In genomic region chr4:94073178-94073870, GRCm38 (mm10) we compare ENCODE assay signal across 20 mouse cellular contexts.
DNase-seq lines count a peak whose midpoint lies in the region; ATAC-seq and TF ChIP-seq lines count a peak whose summit lies in the region.
"Had no signal": no experiment of that assay in that cellular context is flagged by ENCODE, and none has a peak within 500 bp of the region (broad histone marks: within the 10 kb centered on the region; RNA-seq: fewer than 3 reads in every experiment).

No protein-coding gene starts in this region.

- H3K36me3 ChIP-seq in midbrain, embryonic 12.5 days = no peaks in the 10 kb centered on the region
- H3K36me3 ChIP-seq in midbrain, embryonic 10.5 days = no peaks in the 10 kb centered on the region
- no peaks in the 10 kb centered on the region for H3K36me3 ChIP-seq in forebrain, embryonic 14.5 days (ENCODE audit: control insufficient read depth, insufficient read depth, low read length)
- no peaks in the 10 kb centered on the region for H3K36me3 ChIP-seq in midbrain, embryonic 15.5 days (replicated peaks)
- H3K36me3 ChIP-seq: embryonic facial prominence, embryonic 13.5 days; heart, embryonic 12.5 days; hindbrain, embryonic 10.5 days; intestine, embryonic 15.5 days had no signal

- no peak overlapping the region for H3K4me2 ChIP-seq in midbrain, embryonic 12.5 days (replicated peaks)
- H3K4me2 ChIP-seq in forebrain, embryonic 14.5 days (ENCODE audit: low read length) = peak overlapping the region; percentile 12; the same call in 1 of the 2 replicates
- no peak overlapping the region for H3K4me2 ChIP-seq in midbrain, embryonic 15.5 days
- H3K4me2 ChIP-seq: embryonic facial prominence, embryonic 13.5 days; heart, embryonic 12.5 days; hindbrain, embryonic 14.5 days; intestine, embryonic 15.5 days had no signal

- TF ChIP-seq POLR2A in brain, embryonic 14.5 days (IDR thresholded peaks at IDR 0.05; ENCODE audit: borderline replicate concordance, extremely low read depth, insufficient read depth, insufficient read length, poor library complexity, severe bottlenecking) = no peak

- no peak for DNase-seq in midbrain, embryonic 10.5 days (ENCODE audit: low spot score)
- peak; percentile 74 for DNase-seq in brain, embryonic 14.5 days (ENCODE audit: low read depth)
- DNase-seq in forebrain, embryonic 14.5 days (ENCODE audit: low spot score) = peak; percentile 41
- DNase-seq in adrenal gland, postnatal 25 days = no peak
- DNase-seq in spleen, adult 12 weeks (ENCODE audit: low spot score) = no peak
- DNase-seq: adrenal gland, adult 8-10 months; cerebellum, adult 11-12 months; cerebellum, adult 9-10 months; cerebellum, postnatal 25 days; gastrocnemius, adult 2 months; gastrocnemius, postnatal 25 days had no signal

- no peaks in the 10 kb centered on the region for H3K9me3 ChIP-seq in midbrain, embryonic 12.5 days
- H3K9me3 ChIP-seq in midbrain, embryonic 10.5 days (replicated peaks) = no peaks in the 10 kb centered on the region
- H3K9me3 ChIP-seq in forebrain, embryonic 14.5 days (replicated peaks; ENCODE audit: control insufficient read depth, low read length) = no peaks in the 10 kb centered on the region
- H3K9me3 ChIP-seq in midbrain, embryonic 15.5 days = no peaks in the 10 kb centered on the region
- H3K9me3 ChIP-seq: embryonic facial prominence, embryonic 13.5 days; heart, embryonic 12.5 days; hindbrain, embryonic 10.5 days; intestine, embryonic 15.5 days had no signal

- 0 out of 2 replicates have a peak, but pooled peaks cover 3% of the 10 kb centered on the region for H3K4me1 ChIP-seq in midbrain, embryonic 12.5 days
- no peaks in the 10 kb centered on the region for H3K4me1 ChIP-seq in midbrain, embryonic 10.5 days
- peaks cover 3% of the 10 kb centered on the region; the same call in 1 of the 2 replicates for H3K4me1 ChIP-seq in forebrain, embryonic 14.5 days (ENCODE audit: control insufficient read depth, insufficient read depth, low read length)
- peaks cover 4% of the 10 kb centered on the region for H3K4me1 ChIP-seq in midbrain, embryonic 15.5 days
- H3K4me1 ChIP-seq: embryonic facial prominence, embryonic 13.5 days; heart, embryonic 12.5 days; hindbrain, embryonic 10.5 days; intestine, embryonic 15.5 days had no signal

- no peak for TF ChIP-seq CTCF in brain, embryonic 14.5 days (IDR thresholded peaks at IDR 0.05; ENCODE audit: borderline replicate concordance, extremely low read depth, insufficient read depth, insufficient read length)

- no peaks in the 10 kb centered on the region for H3K27me3 ChIP-seq in midbrain, embryonic 12.5 days
- H3K27me3 ChIP-seq in midbrain, embryonic 10.5 days (ENCODE audit: low read depth, poor library complexity, severe bottlenecking) = no peaks in the 10 kb centered on the region
- no peaks in the 10 kb centered on the region for H3K27me3 ChIP-seq in forebrain, embryonic 14.5 days (replicated peaks; ENCODE audit: control insufficient read depth, insufficient read depth, low read length)
- H3K27me3 ChIP-seq in midbrain, embryonic 15.5 days (replicated peaks) = no peaks in the 10 kb centered on the region
- H3K27me3 ChIP-seq: CH12.LX; embryonic facial prominence, embryonic 13.5 days; heart, embryonic 12.5 days; intestine, embryonic 15.5 days; Patski had no signal

- peak; percentile 52; the same call in 1 of the 2 replicates for ATAC-seq in midbrain, embryonic 12.5 days (ENCODE audit: low FRiP score, low read depth)
- peak; percentile 71 for ATAC-seq in forebrain, embryonic 14.5 days
- peak; percentile 85 for ATAC-seq in midbrain, embryonic 15.5 days (replicated peaks)
- ATAC-seq: intestine, embryonic 15.5 days; Patski had no signal

- H3K9ac ChIP-seq in midbrain, embryonic 12.5 days (replicated peaks) = no peak overlapping the region
- no peak overlapping the region for H3K9ac ChIP-seq in forebrain, embryonic 14.5 days (ENCODE audit: low read length)
- no peak overlapping the region for H3K9ac ChIP-seq in midbrain, embryonic 15.5 days
- H3K9ac ChIP-seq: embryonic facial prominence, embryonic 13.5 days; heart, embryonic 12.5 days; hindbrain, embryonic 14.5 days; intestine, embryonic 15.5 days had no signal

- 50% methylated on average over 9 of the region's 9 CpGs for WGBS in midbrain, embryonic 12.5 days
- WGBS in midbrain, embryonic 10.5 days = 78% methylated on average over 9 of the region's 9 CpGs
- WGBS in forebrain, embryonic 14.5 days = 12% methylated on average over 9 of the region's 9 CpGs
- WGBS in midbrain, embryonic 15.5 days = 34% methylated on average over 9 of the region's 9 CpGs

- H3K4me3 ChIP-seq in midbrain, embryonic 12.5 days = no peak overlapping the region
- no peak overlapping the region for H3K4me3 ChIP-seq in midbrain, embryonic 10.5 days
- no peak overlapping the region for H3K4me3 ChIP-seq in forebrain, embryonic 14.5 days (ENCODE audit: low read depth, low read length)
- no peak overlapping the region for H3K4me3 ChIP-seq in midbrain, embryonic 15.5 days
- H3K4me3 ChIP-seq: embryonic facial prominence, embryonic 13.5 days; gastrocnemius, adult 2 months; heart, embryonic 12.5 days; hindbrain, embryonic 10.5 days; intestine, embryonic 15.5 days had no signal

- H3K27ac ChIP-seq in midbrain, embryonic 12.5 days (replicated peaks) = no peak overlapping the region
- no peak overlapping the region for H3K27ac ChIP-seq in midbrain, embryonic 10.5 days (replicated peaks)
- no peak overlapping the region for H3K27ac ChIP-seq in forebrain, embryonic 14.5 days (ENCODE audit: low read depth, low read length)
- no peak overlapping the region for H3K27ac ChIP-seq in midbrain, embryonic 15.5 days
- H3K27ac ChIP-seq: embryonic facial prominence, embryonic 13.5 days; gastrocnemius, adult 2 months; hindbrain, embryonic 10.5 days; hindbrain, embryonic 14.5 days; intestine, embryonic 15.5 days had no signal

Comparison
In these comparisons a context has a peak if more than half of its experiments do, and no peak if none do; other contexts are left out.
1. DNase-seq: peak in brain, embryonic 14.5 days (single experiment) and forebrain, embryonic 14.5 days (single experiment); none in midbrain, embryonic 10.5 days (single experiment), adrenal gland, postnatal 25 days (single experiment) and spleen, adult 12 weeks (single experiment).
2. Peak in every context shown above with its lines, with median percentiles within 50 percentile points of each other: ATAC-seq.